Mouse (Mus musculus): Measurements from ENCODE around the gene Kazn.

GRCm38 (mm10) chr4:142285471-142285870, 46.3 kb upstream of the Kazn start:
- TF ChIP-seq POLR2A (IDR thresholded peaks at IDR 0.05; ENCODE audit: insufficient read depth, low read length): no peak
- TF ChIP-seq CTCF (IDR thresholded peaks at IDR 0.05; ENCODE audit: low read depth, low read length): no peak
- no peak for TF ChIP-seq EP300 (IDR thresholded peaks at IDR 0.05; ENCODE audit: insufficient read depth, low read depth, low read length)

All from ES-Bruce4 (cell line).